Mouse (Mus musculus) heart, embryonic 16.5 days (tissue): ENCODE results near the gene Foxn3. TPM values are rescaled to one million over a fixed set of nuclear protein-coding genes. Genes with fewer than 3 reads are reported as not detected.

Experiments used
- ATAC-seq: fragments of 200-750 bp; cut with Nextera tagmentation; replicated peaks from 2 replicates; pipeline ENCODE4 v1.8.0; 2017; ENCODE audit warnings: moderate number of reproducible peaks; ENCODE audit not compliant: insufficient read depth, low FRiP score; ENCODE audit errors: extremely low read depth
- H3K27ac ChIP-seq: fragments of 300-500 bp; sonication (generic); 2 replicates; pipeline ENCODE4 v1.5.1; 2014; ENCODE audit warnings: mild to moderate bottlenecking, low read length, control low read depth, moderate library complexity
- H3K27me3 ChIP-seq: fragments of 300-500 bp; sonication (generic); 2 replicates; pipeline ENCODE4 v1.6.1; 2014; ENCODE audit warnings: low read length, mixed read lengths; ENCODE audit not compliant: control insufficient read depth, insufficient read depth
- H3K36me3 ChIP-seq: fragments of 300-500 bp; sonication (generic); 2 replicates; pipeline ENCODE4 v1.6.1; 2014; ENCODE audit not compliant: control insufficient read depth, insufficient read depth
- H3K4me1 ChIP-seq: fragments of 300-500 bp; sonication (generic); 2 replicates; pipeline ENCODE4 v1.6.1; 2014; ENCODE audit warnings: low read length, mixed read lengths; ENCODE audit not compliant: control insufficient read depth, insufficient read depth
- H3K4me2 ChIP-seq: fragments of 300-500 bp; sonication (generic); 2 replicates; pipeline ENCODE4 v1.6.1; 2014; ENCODE audit warnings: low read depth, mild to moderate bottlenecking, control low read depth, low read length
- H3K4me3 ChIP-seq: fragments of 300-500 bp; sonication (generic); 2 replicates; pipeline ENCODE4 v1.5.1; 2014; ENCODE audit warnings: mild to moderate bottlenecking, control low read depth, low read length
- H3K9ac ChIP-seq: fragments of 300-500 bp; sonication (generic); 2 replicates; pipeline ENCODE4 v1.6.1; 2014; ENCODE audit warnings: low read length, control low read depth
- H3K9me3 ChIP-seq: fragments of 300-500 bp; sonication (generic); replicated peaks from 2 replicates; pipeline ENCODE4 v1.6.1; 2016; ENCODE audit warnings: low read length; ENCODE audit not compliant: control insufficient read depth
- WGBS: fragments of 180-500 bp; shearing (Covaris S2); extraction: QIAGEN DNeasy Blood & Tissue Kit; methylation state at CpG from one replicate; pipeline ENCODE4 v1.1.7; 2014; 5-methylcytosine and 5-hydroxymethylcytosine counted together
- polyA plus RNA-seq: library from polyadenylated mRNA; unstranded; fragments of >200 nt; fragmentation: Nextera tagmentation; extraction: Ambion mirVana; gene quantifications from 2 replicates; pipeline ENCODE4 v1.2.1, GENCODE M21; 2015

Foxn3 gene
- polyA plus RNA-seq, 1 experiment from 2014 or later = 52.1 TPM

- no peaks in the 10 kb centered on the region for H3K36me3 ChIP-seq
- WGBS = 62% methylated on average over 9 of the region's 9 CpGs
- H3K4me2 ChIP-seq = no peak overlapping the region
- no peak for ATAC-seq
- H3K27me3 ChIP-seq = no peaks in the 10 kb centered on the region
- H3K4me3 ChIP-seq = no peak overlapping the region
- no peaks in the 10 kb centered on the region for H3K9me3 ChIP-seq
- no peak overlapping the region for H3K27ac ChIP-seq
- no peak overlapping the region for H3K9ac ChIP-seq
- peaks cover 51% of the 10 kb centered on the region for H3K4me1 ChIP-seq
These were observed 213.8 kb downstream of the Foxn3 start for GRCm38 (mm10) chr12:99349650-99349997.

- Histone ChIP-seq H3K36me3 (no peaks in the 10 kb centered on the region), H3K9me3 (no peaks in the 10 kb centered on the region), H3K4me2 (no peak overlapping the region), H3K4me1 (peaks cover 51% of the 10 kb centered on the region), H3K27ac (peak overlapping the region; percentile 18; the same call in 1 of the 2 replicates), H3K9ac (no peak overlapping the region; the same call in 1 of the 2 replicates), H3K4me3 (no peak overlapping the region), H3K27me3 (no peaks in the 10 kb centered on the region)
- WGBS = 65% methylated on average over 10 of the region's 10 CpGs
- no peak for ATAC-seq
These were observed 214.3 kb downstream of the Foxn3 start for GRCm38 (mm10) chr12:99348940-99349649.

- H3K36me3 ChIP-seq = no peaks in the 10 kb centered on the region
- no peak overlapping the region for H3K27ac ChIP-seq
- WGBS = 68% methylated on average over 3 of the region's 3 CpGs
- no peaks in the 10 kb centered on the region for H3K9me3 ChIP-seq
- H3K4me2 ChIP-seq = no peak overlapping the region
- no peak for ATAC-seq
- H3K4me1 ChIP-seq = peaks cover 44% of the 10 kb centered on the region
- no peak overlapping the region for H3K9ac ChIP-seq
- no peaks in the 10 kb centered on the region for H3K27me3 ChIP-seq
- no peak overlapping the region for H3K4me3 ChIP-seq
These were observed 215.9 kb downstream of the Foxn3 start for GRCm38 (mm10) chr12:99347512-99347911.

GRCm38 (mm10) chr12:99346982-99347381, 216.4 kb downstream of the Foxn3 start:
- Histone ChIP-seq H3K4me1 (peaks cover 44% of the 10 kb centered on the region), H3K4me2 (no peak overlapping the region), H3K27ac (no peak overlapping the region), H3K27me3 (no peaks in the 10 kb centered on the region), H3K4me3 (no peak overlapping the region), H3K9ac (no peak overlapping the region), H3K36me3 (no peaks in the 10 kb centered on the region), H3K9me3 (no peaks in the 10 kb centered on the region)
- ATAC-seq = no peak
- 69% methylated on average over 3 of the region's 3 CpGs for WGBS

GRCm38 (mm10) chr12:99345323-99345722, 218.1 kb downstream of the Foxn3 start:
- H3K9me3 ChIP-seq = no peaks in the 10 kb centered on the region
- H3K4me3 ChIP-seq = no peak overlapping the region
- WGBS = 58% methylated on average over 4 of the region's 4 CpGs
- H3K9ac ChIP-seq = no peak overlapping the region
- H3K4me1 ChIP-seq = peaks cover 53% of the 10 kb centered on the region
- no peak overlapping the region for H3K4me2 ChIP-seq
- H3K27ac ChIP-seq = peak overlapping the region; percentile 37
- 0 out of 2 replicates have a peak, but pooled peaks cover 2% of the 10 kb centered on the region for H3K36me3 ChIP-seq
- no peaks in the 10 kb centered on the region for H3K27me3 ChIP-seq
- ATAC-seq = no peak

- Histone ChIP-seq H3K9ac (no peak overlapping the region), H3K4me1 (peaks cover 41% of the 10 kb centered on the region), H3K9me3 (no peaks in the 10 kb centered on the region), H3K4me2 (no peak overlapping the region), H3K4me3 (no peak overlapping the region), H3K36me3 (0 out of 2 replicates have a peak, but pooled peaks cover 3% of the 10 kb centered on the region), H3K27me3 (no peaks in the 10 kb centered on the region), H3K27ac (no peak overlapping the region)
- no peak for ATAC-seq
- WGBS = 87% methylated on average over 2 of the region's 2 CpGs
These were observed 220.0 kb downstream of the Foxn3 start for GRCm38 (mm10) chr12:99343378-99343777.

- Histone ChIP-seq H3K9ac (no peak overlapping the region), H3K27ac (no peak overlapping the region), H3K9me3 (no peaks in the 10 kb centered on the region), H3K4me1 (peaks cover 38% of the 10 kb centered on the region), H3K36me3 (0 out of 2 replicates have a peak, but pooled peaks cover 3% of the 10 kb centered on the region), H3K4me3 (no peak overlapping the region), H3K27me3 (no peaks in the 10 kb centered on the region), H3K4me2 (no peak overlapping the region)
- WGBS = 40% methylated on average over 3 of the region's 3 CpGs
- ATAC-seq = no peak
These were observed 221.2 kb downstream of the Foxn3 start for GRCm38 (mm10) chr12:99342160-99342559.

- Histone ChIP-seq H3K9ac (no peak overlapping the region), H3K36me3 (0 out of 2 replicates have a peak, but pooled peaks cover 3% of the 10 kb centered on the region), H3K4me1 (peaks cover 40% of the 10 kb centered on the region), H3K4me2 (no peak overlapping the region), H3K27ac (no peak overlapping the region), H3K9me3 (no peaks in the 10 kb centered on the region), H3K27me3 (no peaks in the 10 kb centered on the region), H3K4me3 (no peak overlapping the region)
- no peak for ATAC-seq
- WGBS = 52% methylated on average over 7 of the region's 7 CpGs
These were observed 221.6 kb downstream of the Foxn3 start for GRCm38 (mm10) chr12:99341751-99342150.

GRCm38 (mm10) chr12:99340418-99341182, 222.8 kb downstream of the Foxn3 start:
- no peaks in the 10 kb centered on the region for H3K9me3 ChIP-seq
- peaks cover 45% of the 10 kb centered on the region for H3K4me1 ChIP-seq
- no peak overlapping the region for H3K4me3 ChIP-seq
- no peak for ATAC-seq
- H3K4me2 ChIP-seq = no peak overlapping the region
- no peaks in the 10 kb centered on the region for H3K27me3 ChIP-seq
- no peak overlapping the region; the same call in 1 of the 2 replicates for H3K27ac ChIP-seq
- 0 out of 2 replicates have a peak, but pooled peaks cover 3% of the 10 kb centered on the region for H3K36me3 ChIP-seq
- 69% methylated on average over 13 of the region's 13 CpGs for WGBS
- H3K9ac ChIP-seq = no peak overlapping the region
